Mouse (Mus musculus) intestine, embryonic 16.5 days (tissue): ENCODE results near the gene Khsrp. TPM values are rescaled to one million over a fixed set of nuclear protein-coding genes. Genes with fewer than 3 reads are reported as not detected.
A peak's percentile ranks its signal among the peaks of the same experiment; 100 is the strongest.

ENCODE experiments used
- ATAC-seq: fragments of 200-750 bp; cut with Nextera tagmentation; 2 replicates; pipeline ENCODE4 v1.8.0; 2017; ENCODE audit warnings: moderate TSS enrichment, moderate library complexity
- H3K27ac ChIP-seq: fragments of 300-500 bp; sonication (generic); 2 replicates; pipeline ENCODE4 v1.5.1; 2014; ENCODE audit warnings: mild to moderate bottlenecking, low read length
- H3K27me3 ChIP-seq: fragments of 300-500 bp; sonication (generic); replicated peaks from 2 replicates; pipeline ENCODE4 v1.6.1; 2014; ENCODE audit warnings: low read length, control low read depth, mixed read lengths; ENCODE audit not compliant: control insufficient read depth, insufficient read depth
- H3K36me3 ChIP-seq: fragments of 300-500 bp; sonication (generic); 2 replicates; pipeline ENCODE4 v1.6.1; 2014; ENCODE audit warnings: low read length, control low read depth; ENCODE audit not compliant: control insufficient read depth, insufficient read depth
- H3K4me1 ChIP-seq: fragments of 300-500 bp; sonication (generic); 2 replicates; pipeline ENCODE4 v1.6.1; 2014; ENCODE audit warnings: low read length, control low read depth, mixed read lengths; ENCODE audit not compliant: control insufficient read depth, insufficient read depth
- H3K4me2 ChIP-seq: fragments of 300-500 bp; sonication (generic); 2 replicates; pipeline ENCODE4 v1.6.1; 2014; ENCODE audit warnings: low read depth, low read length, control low read depth
- H3K4me3 ChIP-seq: fragments of 300-500 bp; sonication (generic); 2 replicates; pipeline ENCODE4 v1.5.1; 2014; ENCODE audit warnings: mild to moderate bottlenecking, low read length
- H3K9ac ChIP-seq: fragments of 300-500 bp; sonication (generic); 2 replicates; pipeline ENCODE4 v1.6.1; 2014; ENCODE audit warnings: low read depth, low read length
- H3K9me3 ChIP-seq: fragments of 300-500 bp; sonication (generic); 2 replicates; pipeline ENCODE4 v1.6.1; 2016; ENCODE audit warnings: low read length, control low read depth; ENCODE audit not compliant: control insufficient read depth
- WGBS: fragments of 180-500 bp; shearing (Covaris S2); extraction: QIAGEN DNeasy Blood & Tissue Kit; methylation state at CpG from one replicate; pipeline ENCODE4 v1.1.7; 2014; 5-methylcytosine and 5-hydroxymethylcytosine counted together
- polyA plus RNA-seq: library from polyadenylated mRNA; unstranded; fragments of >200 nt; fragmentation: Nextera tagmentation; extraction: Ambion mirVana; gene quantifications from 2 replicates; pipeline ENCODE4 v1.2.1, GENCODE M21; 2015

The Khsrp gene
- polyA plus RNA-seq = 15.7 and 16.7 TPM in 2 replicates

- peak within 1 kb of the TSS; percentile 86 for H3K4me3 ChIP-seq
- ATAC-seq = peak; percentile 0; the same call in 1 of the 2 replicates
- under 1% methylated on average over 78 of the region's 99 CpGs for WGBS
- H3K4me1 ChIP-seq = peaks cover 10% of the 10 kb centered on the region
- peak within 1 kb of the TSS; percentile 100 for H3K9ac ChIP-seq
- no peaks in the 10 kb centered on the region for H3K27me3 ChIP-seq
- H3K9me3 ChIP-seq = no peaks in the 10 kb centered on the region
- H3K36me3 ChIP-seq = peaks cover 17% of the 10 kb centered on the region
- H3K27ac ChIP-seq = peak within 1 kb of the TSS; percentile 92
- peak within 1 kb of the TSS; percentile 88 for H3K4me2 ChIP-seq
Measured at GRCm38 (mm10) chr17:57030931-57031660, at the start of gene Khsrp. Khsrp (minus strand) TSS chr17:57031522.

GRCm38 (mm10) chr17:57079919-57080318 lies 48.6 kb upstream of the Khsrp start:
- no peak overlapping the region for H3K4me3 ChIP-seq
- H3K27me3 ChIP-seq = no peaks in the 10 kb centered on the region
- H3K27ac ChIP-seq = no peak overlapping the region
- no peaks in the 10 kb centered on the region for H3K9me3 ChIP-seq
- H3K9ac ChIP-seq = no peak overlapping the region
- peak; percentile 23; the same call in 1 of the 2 replicates for ATAC-seq
- 0 out of 2 replicates have a peak, but pooled peaks cover 6% of the 10 kb centered on the region for H3K4me1 ChIP-seq
- no peaks in the 10 kb centered on the region; the same call in 1 of the 2 replicates for H3K36me3 ChIP-seq
- H3K4me2 ChIP-seq = no peak overlapping the region
- WGBS = 54% methylated on average over 3 of the region's 3 CpGs

DNA sequence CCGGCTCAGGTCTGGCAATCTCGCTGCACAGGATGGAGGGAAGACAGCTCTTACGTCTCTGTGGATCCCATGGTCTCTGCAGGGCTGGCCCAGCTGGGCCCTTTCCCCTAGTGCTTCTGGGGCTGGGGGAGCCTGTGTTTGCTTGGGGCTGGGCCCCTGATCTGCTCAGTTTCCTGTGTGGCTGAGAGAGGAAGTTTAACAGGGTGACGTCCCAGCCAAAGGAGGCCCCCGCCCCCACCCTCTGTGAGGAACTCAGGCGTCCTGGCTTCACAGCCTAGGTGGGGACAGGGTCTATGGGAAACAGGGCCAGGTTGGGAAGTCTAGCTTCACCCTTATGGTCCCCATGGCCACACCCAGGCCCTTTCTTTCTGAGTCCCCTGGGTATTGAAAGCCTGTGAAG lies 47.0 kb upstream of the Khsrp start, which contains the start of gene Dennd1c:
Dennd1c (minus strand) TSS at position 179 of the 400 bp plus-strand sequence.
- ATAC-seq = peak; percentile 14; the same call in 1 of the 2 replicates
- Histone ChIP-seq H3K9ac (peak within 1 kb of the TSS; percentile 38), H3K4me1 (0 out of 2 replicates have a peak, but pooled peaks cover 6% of the 10 kb centered on the region), H3K36me3 (no peaks in the 10 kb centered on the region; the same call in 1 of the 2 replicates), H3K4me3 (no peak within 1 kb of the TSS), H3K4me2 (no peak within 1 kb of the TSS), H3K27me3 (no peaks in the 10 kb centered on the region), H3K9me3 (no peaks in the 10 kb centered on the region), H3K27ac (0 out of 2 replicates have a peak within 1 kb of the TSS, but pooled peaks have one; percentile 5)
- WGBS = 43% methylated on average over 6 of the region's 6 CpGs

DNA sequence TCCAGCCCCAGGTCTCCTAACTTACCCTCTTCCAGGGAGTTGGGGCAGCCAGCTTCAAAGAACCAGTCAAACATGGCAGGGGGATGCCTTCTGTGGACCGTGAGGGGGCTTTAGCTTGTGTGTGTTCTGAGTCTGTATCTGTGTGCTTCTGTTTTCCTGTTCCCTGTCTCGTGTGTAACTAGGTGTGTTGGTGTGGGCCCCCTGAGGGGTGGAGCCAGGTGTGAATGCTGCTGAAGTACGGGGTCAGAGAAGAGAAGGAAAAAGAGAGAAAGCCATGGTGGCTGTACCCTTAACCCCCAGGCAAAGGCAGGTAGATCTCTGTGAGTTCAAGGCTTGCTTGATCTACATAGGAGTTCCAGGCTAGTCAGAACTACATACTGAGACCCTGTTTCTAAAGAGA lies 45.6 kb upstream of the Khsrp start:
- Histone ChIP-seq H3K36me3 (no peaks in the 10 kb centered on the region; the same call in 1 of the 2 replicates), H3K27me3 (no peaks in the 10 kb centered on the region), H3K27ac (no peak overlapping the region), H3K9me3 (no peaks in the 10 kb centered on the region), H3K4me2 (no peak overlapping the region), H3K4me3 (no peak overlapping the region), H3K9ac (no peak overlapping the region), H3K4me1 (0 out of 2 replicates have a peak, but pooled peaks cover 6% of the 10 kb centered on the region)
- peak; percentile 37; the same call in 1 of the 2 replicates for ATAC-seq
- WGBS = 42% methylated on average over 3 of the region's 3 CpGs

GRCm38 (mm10) chr17:57070699-57071098 lies 39.4 kb upstream of the Khsrp start:
- H3K27ac ChIP-seq = no peak overlapping the region
- peak overlapping the region; percentile 33 for H3K4me2 ChIP-seq
- no peaks in the 10 kb centered on the region for H3K36me3 ChIP-seq
- no peak overlapping the region for H3K9ac ChIP-seq
- 2% methylated on average over 10 of the region's 11 CpGs for whole genome bisulfite sequencing
- ATAC-seq = peak; percentile 79
- no peaks in the 10 kb centered on the region for H3K9me3 ChIP-seq
- H3K4me3 ChIP-seq = 0 out of 2 replicates have a peak overlapping the region, but pooled peaks have one; percentile 1
- 0 out of 2 replicates have a peak, but pooled peaks cover 7% of the 10 kb centered on the region for H3K4me1 ChIP-seq
- H3K27me3 ChIP-seq = no peaks in the 10 kb centered on the region

- no peaks in the 10 kb centered on the region for H3K27me3 ChIP-seq
- H3K9ac ChIP-seq = no peak overlapping the region
- 0 out of 2 replicates have a peak overlapping the region, but pooled peaks have one; percentile 1 for H3K4me3 ChIP-seq
- H3K9me3 ChIP-seq = no peaks in the 10 kb centered on the region
- no peak overlapping the region for H3K27ac ChIP-seq
- H3K4me1 ChIP-seq = 0 out of 2 replicates have a peak, but pooled peaks cover 7% of the 10 kb centered on the region
- peak overlapping the region; percentile 33 for H3K4me2 ChIP-seq
- ATAC-seq = peak; percentile 40
- 14% methylated on average over 9 of the region's 9 CpGs for WGBS
- no peaks in the 10 kb centered on the region for H3K36me3 ChIP-seq
Measured at GRCm38 (mm10) chr17:57070272-57070671, 39.0 kb upstream of the Khsrp start.

GRCm38 (mm10) chr17:57066908-57067307 lies 35.6 kb upstream of the Khsrp start:
- Histone ChIP-seq H3K27me3 (peaks cover 12% of the 10 kb centered on the region), H3K4me3 (no peak overlapping the region), H3K27ac (no peak overlapping the region), H3K36me3 (peaks cover 4% of the 10 kb centered on the region; the same call in 1 of the 2 replicates), H3K4me1 (0 out of 2 replicates have a peak, but pooled peaks cover 11% of the 10 kb centered on the region), H3K9ac (no peak overlapping the region), H3K4me2 (no peak overlapping the region), H3K9me3 (no peaks in the 10 kb centered on the region)
- ATAC-seq = no peak
- 62% methylated on average over 5 of the region's 5 CpGs for WGBS

- Histone ChIP-seq H3K4me3 (peak overlapping the region; percentile 60), H3K27me3 (peaks cover 19% of the 10 kb centered on the region), H3K36me3 (peaks cover 4% of the 10 kb centered on the region; the same call in 1 of the 2 replicates), H3K9ac (peak overlapping the region; percentile 71), H3K4me2 (peak overlapping the region; percentile 94), H3K4me1 (peaks cover 23% of the 10 kb centered on the region), H3K27ac (peak overlapping the region; percentile 92; the same call in 1 of the 2 replicates), H3K9me3 (no peaks in the 10 kb centered on the region)
- ATAC-seq = no peak
- WGBS = 8% methylated on average over 8 of the region's 8 CpGs
Measured at GRCm38 (mm10) chr17:57063031-57063430, 31.7 kb upstream of the Khsrp start.

DNA sequence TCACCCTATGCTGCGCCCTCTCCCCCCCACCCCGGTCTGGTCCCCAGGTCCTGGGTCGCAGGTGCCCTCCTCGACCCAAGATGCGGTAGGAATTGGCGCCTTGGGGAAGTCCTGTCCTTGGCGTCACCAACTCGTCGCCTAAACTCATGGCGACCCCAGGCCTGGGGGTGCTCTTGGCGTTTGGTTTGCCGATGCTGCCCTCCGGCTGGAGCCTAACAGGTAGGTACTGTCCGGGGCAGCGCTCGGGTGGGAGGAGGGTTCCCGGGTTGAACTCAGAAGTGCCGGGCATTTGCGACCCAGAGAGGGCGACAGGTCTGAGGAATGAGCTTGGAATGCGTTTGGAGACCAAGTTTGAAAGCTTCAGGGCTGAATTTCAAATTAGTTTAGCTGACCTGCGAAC lies 31.2 kb upstream of the Khsrp start:
- peak overlapping the region; percentile 60 for H3K4me3 ChIP-seq
- H3K9me3 ChIP-seq = no peaks in the 10 kb centered on the region
- no peak for ATAC-seq
- H3K9ac ChIP-seq = peak overlapping the region; percentile 71
- peaks cover 23% of the 10 kb centered on the region for H3K4me1 ChIP-seq
- H3K27ac ChIP-seq = peak overlapping the region; percentile 92
- H3K36me3 ChIP-seq = peaks cover 4% of the 10 kb centered on the region; the same call in 1 of the 2 replicates
- H3K27me3 ChIP-seq = peaks cover 19% of the 10 kb centered on the region
- WGBS = 2% methylated on average over 22 of the region's 22 CpGs
- peak overlapping the region; percentile 94; the same call in 1 of the 2 replicates for H3K4me2 ChIP-seq
